Mouse (Mus musculus) forebrain, postnatal 0 days (tissue): ENCODE measurements at regions not wholly inside any gene's neighbourhood (a gene's known extent, or its start where the extent isn't known, plus 50 kb on each side); places are given as distances from the start of the nearest gene placed in this dataset.

Experiments used
- ATAC-seq: fragments of 200-750 bp; cut with Nextera tagmentation; 2 replicates; pipeline ENCODE4 v1.8.0; 2017; ENCODE audit warnings: mild to moderate bottlenecking, moderate library complexity
- DNase-seq: peaks from one replicate; pipeline ENCODE4 v3.0.0-alpha.2; 2015
- H3K27ac ChIP-seq: fragments of 300-500 bp; sonication (generic); 2 replicates; pipeline ENCODE4 v1.5.1; 2014; ENCODE audit warnings: low read depth, mild to moderate bottlenecking, antibody characterized with exemption, low read length, moderate library complexity, mixed read lengths
- H3K27me3 ChIP-seq: fragments of 300-500 bp; sonication (generic); 2 replicates; pipeline ENCODE4 v1.6.1; 2014; ENCODE audit warnings: mild to moderate bottlenecking, low read length, mixed read lengths; ENCODE audit not compliant: insufficient read depth
- H3K36me3 ChIP-seq: fragments of 300-500 bp; sonication (generic); 2 replicates; pipeline ENCODE4 v1.6.1; 2014; ENCODE audit warnings: mild to moderate bottlenecking, moderate library complexity; ENCODE audit not compliant: insufficient read depth
- H3K4me1 ChIP-seq: fragments of 300-500 bp; sonication (generic); 2 replicates; pipeline ENCODE4 v1.6.1; 2014; ENCODE audit warnings: antibody characterized with exemption; ENCODE audit not compliant: insufficient read depth
- H3K4me2 ChIP-seq: fragments of 300-500 bp; sonication (generic); 2 replicates; pipeline ENCODE4 v1.6.1; 2014; ENCODE audit warnings: low read depth, mild to moderate bottlenecking, moderate library complexity
- H3K4me3 ChIP-seq: fragments of 300-500 bp; sonication (generic); 2 replicates; pipeline ENCODE4 v1.5.1; 2014; ENCODE audit warnings: low read depth, low read length, mixed read lengths
- H3K9ac ChIP-seq: fragments of 300-500 bp; sonication (generic); 2 replicates; pipeline ENCODE4 v1.6.1; 2014; ENCODE audit warnings: mild to moderate bottlenecking
- H3K9me3 ChIP-seq: fragments of 300-500 bp; sonication (generic); 2 replicates; pipeline ENCODE4 v1.6.1; 2016; ENCODE audit warnings: low read length
- CTCF ChIP-seq: sonication (generic); IDR thresholded peaks from 2 replicates; pipeline ENCODE4 v1.5.1; 2016; ENCODE audit warnings: antibody characterized with exemption, control low read depth, low read depth
- WGBS: fragments of 180-500 bp; shearing (Covaris S2); extraction: QIAGEN DNeasy Blood & Tissue Kit; methylation state at CpG from one replicate; pipeline ENCODE4 v1.1.7; 2014; 5-methylcytosine and 5-hydroxymethylcytosine counted together

DNA sequence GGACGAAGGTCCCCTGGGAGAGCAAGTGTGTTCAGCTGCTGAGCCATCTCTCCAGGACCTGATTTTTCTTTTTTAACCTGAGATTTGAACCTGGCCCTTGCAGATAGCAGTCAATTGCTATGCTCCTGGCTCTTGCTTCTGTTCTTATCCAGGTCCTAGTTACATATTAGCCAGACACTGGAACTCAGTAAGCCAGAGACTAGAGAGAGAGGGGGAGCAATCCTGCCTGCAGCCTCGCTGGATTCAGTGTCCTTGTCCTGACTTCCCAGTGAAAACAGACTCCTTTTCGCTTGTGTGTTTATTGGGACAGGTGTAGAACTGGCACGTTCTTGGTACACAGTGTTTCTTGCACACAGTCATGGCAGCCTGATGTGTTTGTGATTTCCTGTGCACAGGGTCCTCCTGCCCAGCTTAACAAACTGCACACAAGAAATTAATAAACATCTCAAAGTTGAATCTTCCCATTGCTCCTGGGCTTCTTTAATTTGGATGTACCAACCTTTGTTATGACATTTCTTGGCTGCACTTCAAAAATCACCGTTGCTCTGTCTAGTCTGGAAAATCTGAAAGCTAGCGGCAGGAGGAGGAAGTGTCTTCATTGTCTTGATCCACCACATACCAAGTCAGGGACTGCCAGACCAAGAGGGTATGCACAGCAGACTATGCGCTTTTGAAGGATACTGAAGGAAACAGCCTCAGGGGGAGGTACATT, 83.4 kb upstream of the Barx2 start:
- Histone ChIP-seq H3K4me2 (no peak overlapping the region), H3K27ac (no peak overlapping the region), H3K9ac (no peak overlapping the region), H3K4me1 (peaks cover 5% of the 10 kb centered on the region; the same call in 1 of the 2 replicates), H3K4me3 (no peak overlapping the region), H3K36me3 (no peaks in the 10 kb centered on the region), H3K27me3 (no peaks in the 10 kb centered on the region), H3K9me3 (no peaks in the 10 kb centered on the region)
- no peak for ATAC-seq
- no peak for TF ChIP-seq CTCF
- WGBS: 62% methylated on average over 7 of the region's 7 CpGs
- DNase-seq: no peak

DNA sequence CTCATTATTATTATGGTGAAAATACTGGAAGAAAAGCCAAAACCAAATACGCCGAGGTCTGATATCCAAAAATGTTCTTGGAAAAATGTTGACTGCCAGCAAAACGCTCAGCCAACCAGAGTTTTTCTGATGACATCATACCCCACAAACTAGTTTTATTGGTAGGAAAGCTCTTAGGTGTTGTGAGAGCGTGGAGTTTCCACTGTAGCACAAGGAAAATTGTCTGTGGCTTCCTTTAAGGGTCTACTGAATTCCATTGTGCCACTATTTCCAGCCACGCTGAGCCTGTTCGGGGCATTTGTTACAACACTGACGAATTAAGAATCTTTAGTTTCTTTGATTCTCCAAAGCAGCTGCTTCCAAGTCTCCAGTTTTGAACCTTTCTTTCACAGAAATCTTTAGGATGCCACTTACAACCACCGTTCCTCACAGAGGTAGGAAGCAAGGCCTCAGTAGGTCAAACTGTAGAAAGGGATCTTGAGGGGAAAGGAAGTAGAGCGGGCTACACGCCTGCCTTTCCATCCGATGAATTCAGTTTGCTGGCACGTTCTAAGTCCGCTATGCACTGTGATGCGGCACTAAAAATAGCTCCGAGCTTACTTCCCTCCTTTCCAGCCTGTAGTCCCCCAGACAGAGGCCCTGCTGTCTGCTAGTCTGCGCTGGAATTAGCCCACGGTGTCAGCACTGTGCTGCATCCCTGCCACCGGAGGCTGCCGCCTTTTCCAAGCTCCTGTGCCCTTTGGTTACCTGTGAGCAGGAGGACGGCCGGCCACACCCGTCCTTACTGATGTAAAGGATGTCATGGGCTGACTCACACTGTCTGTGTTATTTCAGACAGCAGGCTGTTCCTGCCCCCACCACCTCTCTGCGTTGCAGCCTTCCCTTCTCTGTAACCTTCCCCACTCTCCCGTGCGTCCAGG, 84.2 kb upstream of the Barx2 start:
- peak; percentile 89 for ATAC-seq
- DNase-seq: peak; percentile 67
- no peak overlapping the region for H3K9ac ChIP-seq
- peaks cover 5% of the 10 kb centered on the region; the same call in 1 of the 2 replicates for H3K4me1 ChIP-seq
- TF ChIP-seq CTCF: no peak
- H3K4me3 ChIP-seq: no peak overlapping the region
- peak overlapping the region; percentile 19 for H3K4me2 ChIP-seq
- WGBS: 34% methylated on average over 25 of the region's 25 CpGs
- no peaks in the 10 kb centered on the region for H3K36me3 ChIP-seq
- peak overlapping the region; percentile 70 for H3K27ac ChIP-seq
- no peaks in the 10 kb centered on the region for H3K27me3 ChIP-seq
- no peaks in the 10 kb centered on the region for H3K9me3 ChIP-seq

DNA sequence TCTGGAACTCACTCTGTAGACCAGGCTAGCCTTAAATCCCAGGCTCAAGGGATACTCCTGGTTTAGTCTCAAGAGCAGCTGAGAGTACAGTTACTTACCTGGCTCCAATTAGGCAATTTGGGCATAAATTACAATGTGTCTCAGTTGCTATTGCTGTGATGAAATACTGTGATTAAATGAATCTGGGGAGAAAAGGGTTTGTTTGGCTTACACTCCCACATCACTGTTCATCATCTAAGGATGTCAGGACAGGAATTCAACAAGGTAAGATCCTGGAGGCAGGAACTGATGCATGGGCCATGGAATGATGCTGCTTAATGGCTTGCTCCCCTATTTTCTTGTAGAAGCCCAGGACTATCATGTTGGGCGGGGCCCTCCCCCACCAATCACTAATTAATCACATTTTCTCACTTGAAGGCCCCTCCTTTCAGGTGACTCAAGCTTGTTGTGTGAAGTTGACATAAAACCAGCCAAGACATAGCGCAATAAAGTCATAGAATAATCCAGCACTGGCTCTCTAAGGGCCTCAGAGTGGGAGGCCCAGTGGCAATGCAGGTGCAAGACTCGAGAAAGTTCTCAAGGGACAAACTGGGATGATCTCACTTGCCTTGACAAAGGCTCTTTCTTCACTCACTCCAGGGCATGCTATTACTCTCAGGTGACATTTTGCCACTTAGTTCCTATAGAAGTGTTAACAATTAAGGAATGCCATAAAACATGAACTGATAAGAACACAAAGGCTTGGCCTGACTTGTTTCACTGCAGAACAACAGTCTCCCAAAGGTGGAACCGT, 85.4 kb upstream of the Barx2 start:
- no peak for ATAC-seq
- no peaks in the 10 kb centered on the region for H3K9me3 ChIP-seq
- H3K27me3 ChIP-seq: no peaks in the 10 kb centered on the region
- no peak overlapping the region for H3K27ac ChIP-seq
- H3K4me2 ChIP-seq: no peak overlapping the region
- H3K9ac ChIP-seq: no peak overlapping the region
- 75% methylated on average over 4 of the region's 4 CpGs for WGBS
- no peak overlapping the region for H3K4me3 ChIP-seq
- no peak for DNase-seq
- no peaks in the 10 kb centered on the region for H3K36me3 ChIP-seq
- peaks cover 5% of the 10 kb centered on the region; the same call in 1 of the 2 replicates for H3K4me1 ChIP-seq
- TF ChIP-seq CTCF: no peak

DNA sequence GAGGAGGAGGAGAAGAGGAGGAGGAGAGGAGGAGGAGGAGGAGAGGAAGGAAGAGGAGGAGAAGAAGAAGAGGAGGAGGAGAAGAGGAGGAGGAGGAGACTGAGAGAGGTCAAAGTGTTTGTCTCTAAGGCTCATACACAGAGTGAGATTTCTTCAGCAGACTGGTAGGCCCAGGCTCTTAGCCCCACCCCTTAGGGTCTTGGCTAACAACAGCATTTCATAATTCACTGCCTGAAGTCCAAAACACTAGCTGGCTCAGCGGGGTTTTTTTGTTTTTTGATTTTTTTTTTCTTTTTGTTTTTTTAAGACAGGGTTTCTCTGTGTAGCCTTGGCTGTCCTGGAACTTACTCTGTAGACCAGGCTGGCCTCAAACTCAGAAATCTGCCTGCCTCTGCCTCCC, 86.5 kb upstream of the Barx2 start:
- Histone ChIP-seq H3K27ac (no peak overlapping the region), H3K27me3 (no peaks in the 10 kb centered on the region), H3K9me3 (no peaks in the 10 kb centered on the region), H3K4me2 (no peak overlapping the region), H3K4me3 (no peak overlapping the region), H3K4me1 (peaks cover 5% of the 10 kb centered on the region; the same call in 1 of the 2 replicates), H3K9ac (no peak overlapping the region), H3K36me3 (no peaks in the 10 kb centered on the region)
- WGBS: 80% methylated on average over 1 of the region's 1 CpGs
- ATAC-seq (no peak), DNase-seq (no peak)
- TF ChIP-seq CTCF: no peak

DNA sequence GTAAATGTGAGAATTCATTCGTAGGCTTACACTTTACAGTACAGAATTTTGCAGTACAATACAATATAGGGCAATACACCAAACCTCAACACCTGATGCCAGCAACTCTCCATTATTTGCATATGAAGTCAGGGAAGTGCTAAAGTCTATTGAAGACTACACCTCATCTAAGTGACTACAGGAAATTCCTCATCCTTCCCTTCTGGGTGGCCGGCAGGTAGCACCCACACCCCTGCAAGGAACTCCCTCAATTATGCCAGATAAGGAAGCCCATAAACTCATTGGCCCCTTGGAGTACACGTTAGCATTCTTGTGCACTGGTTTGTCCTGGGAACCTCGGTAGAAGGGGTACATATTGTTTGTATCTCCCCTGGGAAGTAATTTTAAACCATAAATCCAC, 89.7 kb upstream of the Barx2 start:
- no peak overlapping the region for H3K27ac ChIP-seq
- H3K27me3 ChIP-seq: no peaks in the 10 kb centered on the region
- H3K4me1 ChIP-seq: no peaks in the 10 kb centered on the region
- DNase-seq (no peak), ATAC-seq (no peak)
- no peak for TF ChIP-seq CTCF
- no peaks in the 10 kb centered on the region for H3K36me3 ChIP-seq
- no peaks in the 10 kb centered on the region for H3K9me3 ChIP-seq
- WGBS: 81% methylated on average over 4 of the region's 4 CpGs
- no peak overlapping the region for H3K9ac ChIP-seq
- no peak overlapping the region for H3K4me2 ChIP-seq
- no peak overlapping the region for H3K4me3 ChIP-seq

DNA sequence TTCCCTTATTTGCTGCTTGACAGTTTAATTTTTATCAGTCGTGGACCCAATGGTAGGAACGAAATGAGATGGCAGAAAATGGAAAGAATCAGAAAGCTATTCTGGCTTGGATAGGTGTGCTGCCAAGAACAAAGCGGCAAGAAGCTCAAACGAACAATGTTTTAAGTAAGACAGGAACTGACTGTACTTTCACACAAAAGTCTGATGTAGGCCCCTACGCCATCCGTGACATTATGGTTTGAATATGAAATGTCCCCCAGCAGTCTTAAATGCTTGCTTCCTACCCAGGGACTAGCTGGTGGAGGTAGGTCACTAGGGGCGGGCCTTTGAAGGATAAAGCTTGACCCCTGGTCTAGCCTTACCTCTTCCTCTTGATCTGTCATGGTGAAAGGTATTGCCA, 90.5 kb upstream of the Barx2 start:
- no peak overlapping the region for H3K4me2 ChIP-seq
- no peaks in the 10 kb centered on the region for H3K36me3 ChIP-seq
- H3K9ac ChIP-seq: no peak overlapping the region
- TF ChIP-seq CTCF: no peak
- no peaks in the 10 kb centered on the region for H3K9me3 ChIP-seq
- DNase-seq: no peak
- no peaks in the 10 kb centered on the region for H3K27me3 ChIP-seq
- ATAC-seq: no peak
- no peak overlapping the region for H3K27ac ChIP-seq
- no peaks in the 10 kb centered on the region for H3K4me1 ChIP-seq
- H3K4me3 ChIP-seq: no peak overlapping the region
- 90% methylated on average over 7 of the region's 7 CpGs for whole genome bisulfite sequencing
